8 mouse cellular contexts compared by ENCODE assay signal in genomic region chr1:38512258-38513081, GRCm38 (mm10).
A peak's percentile ranks its signal among the peaks of the same experiment; 100 is the strongest.
DNase-seq lines count a peak whose midpoint lies in the region; ATAC-seq and TF ChIP-seq lines count a peak whose summit lies in the region.

No protein-coding gene starts in this region.

- TF ChIP-seq CTCF in stomach, postnatal 0 days (IDR thresholded peaks at IDR 0.05; ENCODE audit: low read depth): no peak

- H3K9ac ChIP-seq in forebrain, embryonic 11.5 days (ENCODE audit: low read length): no peak overlapping the region
- H3K9ac ChIP-seq in neural tube, embryonic 11.5 days (ENCODE audit: low read length): no peak overlapping the region
- no peak overlapping the region for H3K9ac ChIP-seq in stomach, postnatal 0 days (ENCODE audit: low read length)

- no peak overlapping the region for H3K4me2 ChIP-seq in forebrain, embryonic 11.5 days (ENCODE audit: low read depth, low read length, severe bottlenecking)
- peak overlapping the region; percentile 7; the same call in 1 of the 2 replicates for H3K4me2 ChIP-seq in neural tube, embryonic 11.5 days (ENCODE audit: low read depth)
- peak overlapping the region; percentile 15 for H3K4me2 ChIP-seq in stomach, postnatal 0 days (replicated peaks; ENCODE audit: low read depth)

- 69% methylated on average over 15 of the region's 15 CpGs for WGBS in forebrain, embryonic 10.5 days
- 69% methylated on average over 15 of the region's 15 CpGs for WGBS in forebrain, embryonic 11.5 days
- 27% methylated on average over 15 of the region's 15 CpGs for WGBS in neural tube, embryonic 11.5 days
- WGBS in stomach, postnatal 0 days: 38% methylated on average over 15 of the region's 15 CpGs

- TF ChIP-seq EP300 in stomach, postnatal 0 days (optimal IDR thresholded peaks at IDR 0.05): no peak

- no peaks in the 10 kb centered on the region for H3K9me3 ChIP-seq in forebrain, embryonic 10.5 days
- no peaks in the 10 kb centered on the region for H3K9me3 ChIP-seq in forebrain, embryonic 11.5 days (ENCODE audit: control insufficient read depth, low read length)
- no peaks in the 10 kb centered on the region for H3K9me3 ChIP-seq in neural tube, embryonic 11.5 days (ENCODE audit: control insufficient read depth, low read length)
- H3K9me3 ChIP-seq in stomach, postnatal 0 days (ENCODE audit: control insufficient read depth, low read length): no peaks in the 10 kb centered on the region

- no peak overlapping the region for H3K4me3 ChIP-seq in forebrain, embryonic 10.5 days
- H3K4me3 ChIP-seq in forebrain, embryonic 11.5 days (ENCODE audit: low read depth, low read length): no peak overlapping the region
- H3K4me3 ChIP-seq in neural tube, embryonic 11.5 days (ENCODE audit: low read depth, low read length): no peak overlapping the region
- no peak overlapping the region for H3K4me3 ChIP-seq in stomach, postnatal 0 days (ENCODE audit: low read depth, low read length)

- H3K27ac ChIP-seq in forebrain, embryonic 10.5 days: 0 out of 2 replicates have a peak overlapping the region, but pooled peaks have one; percentile 56
- H3K27ac ChIP-seq in forebrain, embryonic 11.5 days (ENCODE audit: low read depth, low read length): no peak overlapping the region
- peak overlapping the region; percentile 58 for H3K27ac ChIP-seq in neural tube, embryonic 11.5 days (ENCODE audit: low read depth, low read length)
- H3K27ac ChIP-seq in stomach, postnatal 0 days (replicated peaks): no peak overlapping the region

- peaks cover 49% of the 10 kb centered on the region for H3K4me1 ChIP-seq in forebrain, embryonic 10.5 days
- H3K4me1 ChIP-seq in forebrain, embryonic 11.5 days (replicated peaks; ENCODE audit: control insufficient read depth, insufficient read depth, low read length): no peaks in the 10 kb centered on the region
- H3K4me1 ChIP-seq in neural tube, embryonic 11.5 days (ENCODE audit: control insufficient read depth, insufficient read depth, low read length): peaks cover 24% of the 10 kb centered on the region
- H3K4me1 ChIP-seq in stomach, postnatal 0 days (replicated peaks; ENCODE audit: control insufficient read depth, insufficient read depth): no peaks in the 10 kb centered on the region

- ATAC-seq in forebrain, embryonic 11.5 days (replicated peaks; ENCODE audit: low FRiP score): no peak
- ATAC-seq in neural tube, embryonic 11.5 days (ENCODE audit: insufficient read depth, low FRiP score, low TSS enrichment): no peak
- no peak for ATAC-seq in stomach, postnatal 0 days (ENCODE audit: low FRiP score, low TSS enrichment)

- H3K36me3 ChIP-seq in forebrain, embryonic 10.5 days (replicated peaks): no peaks in the 10 kb centered on the region
- no peaks in the 10 kb centered on the region for H3K36me3 ChIP-seq in forebrain, embryonic 11.5 days (ENCODE audit: control insufficient read depth, insufficient read depth, low read length)
- H3K36me3 ChIP-seq in neural tube, embryonic 11.5 days (ENCODE audit: control insufficient read depth, insufficient read depth, low read length): no peaks in the 10 kb centered on the region
- no peaks in the 10 kb centered on the region for H3K36me3 ChIP-seq in stomach, postnatal 0 days (ENCODE audit: control insufficient read depth, insufficient read depth, low read length)

- DNase-seq in forebrain, embryonic 10.5 days (ENCODE audit: extremely low spot score, low spot score): no peak
- no peak for DNase-seq in forebrain, embryonic 11.5 days (ENCODE audit: low spot score)
- DNase-seq in neural tube, embryonic 11.5 days (ENCODE audit: low spot score): peak; percentile 52
- no peak for DNase-seq in neural tube, embryonic 10.5 days (ENCODE audit: extremely low spot score, low spot score)
- peak; percentile 39 for DNase-seq in layer of hippocampus, adult 9-10 months (ENCODE audit: low spot score)
- no peak for DNase-seq in stomach, postnatal 0 days (ENCODE audit: low spot score)
- DNase-seq in cerebellum, adult 11-12 months: no peak
- DNase-seq in cerebellum, adult 18-20 months: no peak

- 0 out of 2 replicates have a peak, but pooled peaks cover 4% of the 10 kb centered on the region for H3K27me3 ChIP-seq in forebrain, embryonic 10.5 days (ENCODE audit: poor library complexity, severe bottlenecking)
- H3K27me3 ChIP-seq in forebrain, embryonic 11.5 days (ENCODE audit: control insufficient read depth, insufficient read depth, low read length): no peaks in the 10 kb centered on the region
- H3K27me3 ChIP-seq in neural tube, embryonic 11.5 days (ENCODE audit: control insufficient read depth, insufficient read depth, low read length): no peaks in the 10 kb centered on the region
- no peaks in the 10 kb centered on the region for H3K27me3 ChIP-seq in stomach, postnatal 0 days (ENCODE audit: control insufficient read depth, insufficient read depth, low read length)

Comparison
In these comparisons a context has a peak if more than half of its experiments do, and no peak if none do; other contexts are left out.
1. DNase-seq: peak in neural tube, embryonic 11.5 days (single experiment) and layer of hippocampus, adult 9-10 months (single experiment); none in forebrain, embryonic 10.5 days (single experiment), forebrain, embryonic 11.5 days (single experiment), neural tube, embryonic 10.5 days (single experiment), stomach, postnatal 0 days (single experiment), cerebellum, adult 11-12 months (single experiment) and cerebellum, adult 18-20 months (0 of 2).
2. H3K27ac ChIP-seq: peak in forebrain, embryonic 10.5 days (single experiment) and neural tube, embryonic 11.5 days (single experiment); none in forebrain, embryonic 11.5 days (single experiment) and stomach, postnatal 0 days (single experiment).